Mouse (Mus musculus) activated CD4-positive, CD25-positive, alpha-beta regulatory T cell, adult 4 months (primary cell): ENCODE measurements around the gene Bend3. TPM values are rescaled to one million over a fixed set of nuclear protein-coding genes. Genes with fewer than 3 reads are reported as not detected.
"Not testable (repeated sequence)": the region's sequence is repeated elsewhere in the genome, so short reads cannot be mapped to it uniquely, and the experiment has no call there.

Experiments used
- ATAC-seq: one replicate; pipeline ENCODE4 v1.8.0; 2017
- polyA plus RNA-seq, 2 experiments: library from polyadenylated mRNA; unstranded; fragments of 100-300 nt; shearing (Covaris generic); gene quantifications; one replicate each; pipeline ENCODE4 v1.2.1; 2017

Gene Bend3
- polyA plus RNA-seq, 2 experiments from 2014 or later: 1.0 to 1.5 TPM

- ATAC-seq: no peak
Observed at GRCm38 (mm10) chr10:43480227-43480849, 1.7 kb downstream of the Bend3 start.

GRCm38 (mm10) chr10:43481179-43481578 lies 2.5 kb downstream of the Bend3 start:
- no peak for ATAC-seq

- ATAC-seq: no peak
Observed at GRCm38 (mm10) chr10:43482021-43482420, 3.4 kb downstream of the Bend3 start.

- ATAC-seq: no peak
Observed at GRCm38 (mm10) chr10:43483426-43483995, 4.9 kb downstream of the Bend3 start.

- ATAC-seq: no peak
Observed at GRCm38 (mm10) chr10:43485751-43486268, 7.2 kb downstream of the Bend3 start.

- ATAC-seq: no peak
Observed at GRCm38 (mm10) chr10:43487441-43488010, 8.9 kb downstream of the Bend3 start.

- no peak for ATAC-seq
Observed at GRCm38 (mm10) chr10:43488258-43488657, 9.6 kb downstream of the Bend3 start.

GRCm38 (mm10) chr10:43489139-43489538 lies 10.5 kb downstream of the Bend3 start:
- no peak for ATAC-seq

- ATAC-seq: no peak
Observed at GRCm38 (mm10) chr10:43489550-43489949, 10.9 kb downstream of the Bend3 start.

GRCm38 (mm10) chr10:43490034-43490433 lies 11.4 kb downstream of the Bend3 start:
- ATAC-seq: no peak

GRCm38 (mm10) chr10:43490846-43491245 lies 12.2 kb downstream of the Bend3 start:
- ATAC-seq: no peak

- no peak for ATAC-seq
Observed at GRCm38 (mm10) chr10:43502599-43502998, 24.0 kb downstream of the Bend3 start.

- ATAC-seq: no peak
Observed at GRCm38 (mm10) chr10:43504291-43504690, 25.7 kb downstream of the Bend3 start.

- ATAC-seq: no peak
Observed at GRCm38 (mm10) chr10:43507051-43507450, 28.4 kb downstream of the Bend3 start.

GRCm38 (mm10) chr10:43509228-43509627 lies 30.6 kb downstream of the Bend3 start:
- no peak for ATAC-seq

- ATAC-seq: no peak
Observed at GRCm38 (mm10) chr10:43512976-43513375, 34.3 kb downstream of the Bend3 start.

GRCm38 (mm10) chr10:43516992-43517660 lies 38.5 kb downstream of the Bend3 start:
- ATAC-seq: no peak

- no peak for ATAC-seq
Observed at GRCm38 (mm10) chr10:43517836-43518235, 39.2 kb downstream of the Bend3 start.

GRCm38 (mm10) chr10:43518368-43518767 lies 39.7 kb downstream of the Bend3 start:
- ATAC-seq: no peak

- no peak for ATAC-seq
Observed at GRCm38 (mm10) chr10:43519977-43520376, 41.3 kb downstream of the Bend3 start.

GRCm38 (mm10) chr10:43523931-43524330 lies 45.3 kb downstream of the Bend3 start, which contains the start of gene Gm9803:
Gene Gm9803 (plus strand): TSS chr10:43524084.
- not testable (repeated sequence) for ATAC-seq

- no peak for ATAC-seq
Observed at GRCm38 (mm10) chr10:43527283-43528269, 48.9 kb downstream of the Bend3 start.
